Mouse (Mus musculus) kidney, adult 2 months (tissue): ENCODE measurements at regions not wholly inside any gene's neighbourhood (a gene's known extent, or its start where the extent isn't known, plus 50 kb on each side); places are given as distances from the start of the nearest gene placed in this dataset.

Source experiments
- CTCF ChIP-seq: fragments of 200-500 bp; conservative IDR thresholded peaks from 2 replicates; pipeline ENCODE4 v1.5.1; 2011; ENCODE audit warnings: low read depth, mild to moderate bottlenecking, control low read depth, low read length, moderate library complexity, mixed read lengths; ENCODE audit not compliant: insufficient read depth, insufficient read length
- POLR2A ChIP-seq: fragments of 200-500 bp; IDR thresholded peaks from one replicate; pipeline ENCODE4 v1.6.1; 2011; ENCODE audit warnings: low read depth, low read length, control low read depth

DNA sequence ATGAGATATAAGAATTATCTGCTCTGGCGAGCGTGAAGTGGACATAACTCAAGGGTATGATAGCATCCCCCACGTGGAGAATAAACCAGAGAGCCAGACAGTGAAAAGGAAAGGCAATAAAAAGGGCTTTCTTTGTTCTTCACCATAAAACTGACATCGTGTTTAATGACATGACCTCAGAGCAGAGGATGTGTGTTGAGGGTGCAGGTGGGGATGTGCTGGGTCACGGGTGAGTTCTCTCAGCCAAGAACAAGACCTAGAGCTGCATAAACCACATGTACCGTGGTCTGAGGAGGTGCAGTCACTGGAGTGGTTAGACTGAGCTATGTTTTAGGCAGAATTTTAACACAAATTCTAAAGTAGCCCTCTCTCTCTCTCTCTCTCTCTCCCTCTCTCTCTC is 247.9 kb downstream of the Glrx3 start:
- TF ChIP-seq CTCF (no peak), POLR2A (no peak)
